Mouse (Mus musculus) lung, adult 2 months (tissue): ENCODE results near the gene Fat3.

Experiments
- CTCF ChIP-seq: fragments of 200-500 bp; IDR thresholded peaks from 2 replicates; pipeline ENCODE4 v1.5.1; 2011; ENCODE audit warnings: mild to moderate bottlenecking, low read length, control low read depth; ENCODE audit not compliant: insufficient read depth
- POLR2A ChIP-seq: fragments of 200-500 bp; IDR thresholded peaks from 2 replicates; pipeline ENCODE4 v1.6.1; 2011; ENCODE audit warnings: low read depth, mild to moderate bottlenecking, control low read depth, low read length, borderline replicate concordance; ENCODE audit errors: extremely low read depth

- TF ChIP-seq CTCF (no peak), POLR2A (no peak)
These were observed 542.8 kb downstream of the Fat3 start for GRCm38 (mm10) chr9:15958224-15958787.
